28 mouse cellular contexts compared by ENCODE assay signal in genomic region chr1:24102579-24103149, GRCm38 (mm10). TPM values are rescaled to one million over a fixed set of nuclear protein-coding genes. Genes with fewer than 3 reads are reported as not detected.
DNase-seq lines count a peak whose midpoint lies in the region; ATAC-seq and TF ChIP-seq lines count a peak whose summit lies in the region.
"Had no signal": no experiment of that assay in that cellular context is flagged by ENCODE, and none has a peak within 500 bp of the region (broad histone marks: within the 10 kb centered on the region; RNA-seq: fewer than 3 reads in every experiment).

No protein-coding gene starts in this region.

- ATAC-seq in embryonic facial prominence, embryonic 14.5 days (ENCODE audit: low read depth) = no peak
- peak; percentile 29; the same call in 1 of the 2 replicates for ATAC-seq in embryonic facial prominence, embryonic 15.5 days (ENCODE audit: insufficient number of reproducible peaks, low FRiP score, low TSS enrichment, low read depth)
- peak; percentile 42 for ATAC-seq in intestine, postnatal 0 days
- ATAC-seq in stomach, embryonic 16.5 days (ENCODE audit: insufficient read depth, low FRiP score) = no peak
- ATAC-seq: midbrain, embryonic 15.5 days had no signal

- WGBS in embryonic facial prominence, embryonic 14.5 days = 61% methylated on average over 10 of the region's 10 CpGs
- 70% methylated on average over 10 of the region's 10 CpGs for WGBS in embryonic facial prominence, embryonic 10.5 days
- 50% methylated on average over 10 of the region's 10 CpGs for WGBS in embryonic facial prominence, embryonic 15.5 days
- WGBS in intestine, postnatal 0 days = 62% methylated on average over 10 of the region's 10 CpGs
- WGBS in stomach, embryonic 16.5 days = 59% methylated on average over 10 of the region's 10 CpGs

- no peak for TF ChIP-seq CTCF in intestine, postnatal 0 days (IDR thresholded peaks at IDR 0.05; ENCODE audit: low read depth)

- H3K9ac ChIP-seq in embryonic facial prominence, embryonic 14.5 days (ENCODE audit: low read depth, low read length) = no peak overlapping the region
- H3K9ac ChIP-seq in embryonic facial prominence, embryonic 15.5 days = no peak overlapping the region
- no peak overlapping the region for H3K9ac ChIP-seq in intestine, postnatal 0 days (ENCODE audit: low read depth, low read length)
- H3K9ac ChIP-seq in stomach, embryonic 16.5 days (ENCODE audit: low read length) = no peak overlapping the region
- H3K9ac ChIP-seq: embryonic facial prominence, embryonic 13.5 days; forebrain, embryonic 12.5 days; heart, embryonic 12.5 days; hindbrain, embryonic 14.5 days; limb, embryonic 12.5 days; midbrain, embryonic 15.5 days had no signal

- peaks cover 16% of the 10 kb centered on the region for H3K4me1 ChIP-seq in embryonic facial prominence, embryonic 14.5 days (ENCODE audit: control insufficient read depth, insufficient read depth, low read length)
- H3K4me1 ChIP-seq in embryonic facial prominence, embryonic 10.5 days = peaks cover 24% of the 10 kb centered on the region
- H3K4me1 ChIP-seq in embryonic facial prominence, embryonic 15.5 days = 0 out of 2 replicates have a peak, but pooled peaks cover 3% of the 10 kb centered on the region
- H3K4me1 ChIP-seq in intestine, postnatal 0 days (replicated peaks; ENCODE audit: control insufficient read depth, insufficient read depth, low read length) = no peaks in the 10 kb centered on the region
- peaks cover 3% of the 10 kb centered on the region; the same call in 1 of the 2 replicates for H3K4me1 ChIP-seq in stomach, embryonic 16.5 days (ENCODE audit: control insufficient read depth, insufficient read depth, low read length)

- H3K36me3 ChIP-seq in embryonic facial prominence, embryonic 14.5 days (ENCODE audit: control insufficient read depth, insufficient read depth, low read length) = no peaks in the 10 kb centered on the region
- no peaks in the 10 kb centered on the region for H3K36me3 ChIP-seq in embryonic facial prominence, embryonic 10.5 days (replicated peaks)
- no peaks in the 10 kb centered on the region for H3K36me3 ChIP-seq in embryonic facial prominence, embryonic 15.5 days
- H3K36me3 ChIP-seq in intestine, postnatal 0 days (ENCODE audit: control insufficient read depth, insufficient read depth) = no peaks in the 10 kb centered on the region
- H3K36me3 ChIP-seq in stomach, embryonic 16.5 days (ENCODE audit: control insufficient read depth, insufficient read depth, low read length) = no peaks in the 10 kb centered on the region
- H3K36me3 ChIP-seq: embryonic facial prominence, embryonic 13.5 days; forebrain, embryonic 12.5 days; heart, embryonic 12.5 days; limb, embryonic 12.5 days; midbrain, embryonic 15.5 days had no signal

- H3K27ac ChIP-seq in embryonic facial prominence, embryonic 14.5 days (replicated peaks; ENCODE audit: low read depth, low read length) = no peak overlapping the region
- no peak overlapping the region for H3K27ac ChIP-seq in embryonic facial prominence, embryonic 10.5 days (replicated peaks)
- no peak overlapping the region for H3K27ac ChIP-seq in embryonic facial prominence, embryonic 15.5 days (replicated peaks)
- H3K27ac ChIP-seq in intestine, postnatal 0 days (ENCODE audit: low read depth, low read length) = peak overlapping the region; percentile 62
- 0 out of 2 replicates have a peak overlapping the region, but pooled peaks have one; percentile 52 for H3K27ac ChIP-seq in stomach, embryonic 16.5 days (ENCODE audit: low read length)
- H3K27ac ChIP-seq: embryonic facial prominence, embryonic 13.5 days; forebrain, embryonic 12.5 days; hindbrain, embryonic 14.5 days; kidney, postnatal 0 days; limb, embryonic 12.5 days; midbrain, embryonic 15.5 days had no signal

- no peak overlapping the region for H3K4me3 ChIP-seq in embryonic facial prominence, embryonic 14.5 days (ENCODE audit: low read depth, low read length)
- H3K4me3 ChIP-seq in embryonic facial prominence, embryonic 10.5 days = no peak overlapping the region
- no peak overlapping the region for H3K4me3 ChIP-seq in embryonic facial prominence, embryonic 15.5 days (replicated peaks)
- H3K4me3 ChIP-seq in intestine, postnatal 0 days (ENCODE audit: low read depth, low read length) = no peak overlapping the region
- no peak overlapping the region for H3K4me3 ChIP-seq in stomach, embryonic 16.5 days (replicated peaks; ENCODE audit: low read length)
- H3K4me3 ChIP-seq: embryonic facial prominence, embryonic 13.5 days; forebrain, embryonic 12.5 days; heart, embryonic 12.5 days; limb, embryonic 12.5 days; midbrain, embryonic 15.5 days had no signal

- peak; percentile 55 for DNase-seq in embryonic facial prominence, embryonic 14.5 days (ENCODE audit: low spot score)
- no peak for DNase-seq in embryonic facial prominence, embryonic 10.5 days (ENCODE audit: low spot score)
- DNase-seq in urinary bladder, adult 18-20 months (ENCODE audit: low spot score in 2 of 2) = no peak
- DNase-seq in cerebellum, postnatal 25 days = no peak
- DNase-seq in cerebellum, adult 9-11 months = no peak
- DNase-seq: adrenal gland, postnatal 25 days; cerebellum, adult 18-20 months; cerebellum, postnatal 36 days; embryo, embryonic 11 days; gastrocnemius, postnatal 10 days; heart, adult 18-20 months; heart, postnatal 4 days; kidney, adult 2 months; lung, postnatal 4 days; right cerebral cortex, postnatal 25 days; spleen, adult 18-20 months; thymus, postnatal 14 days had no signal

- no peaks in the 10 kb centered on the region for H3K27me3 ChIP-seq in embryonic facial prominence, embryonic 14.5 days (replicated peaks; ENCODE audit: control insufficient read depth, insufficient read depth, low read length)
- no peaks in the 10 kb centered on the region for H3K27me3 ChIP-seq in embryonic facial prominence, embryonic 10.5 days (replicated peaks; ENCODE audit: low read depth, poor library complexity, severe bottlenecking)
- no peaks in the 10 kb centered on the region for H3K27me3 ChIP-seq in embryonic facial prominence, embryonic 15.5 days
- no peaks in the 10 kb centered on the region for H3K27me3 ChIP-seq in intestine, postnatal 0 days (replicated peaks; ENCODE audit: control insufficient read depth, insufficient read depth, low read length)
- no peaks in the 10 kb centered on the region for H3K27me3 ChIP-seq in stomach, embryonic 16.5 days (ENCODE audit: control insufficient read depth, insufficient read depth, low read length)
- H3K27me3 ChIP-seq: embryonic facial prominence, embryonic 13.5 days; forebrain, embryonic 12.5 days; heart, embryonic 12.5 days; limb, embryonic 12.5 days; midbrain, embryonic 15.5 days had no signal

- H3K9me3 ChIP-seq in embryonic facial prominence, embryonic 14.5 days (ENCODE audit: control insufficient read depth, low read length) = no peaks in the 10 kb centered on the region
- H3K9me3 ChIP-seq in embryonic facial prominence, embryonic 10.5 days = no peaks in the 10 kb centered on the region
- no peaks in the 10 kb centered on the region for H3K9me3 ChIP-seq in embryonic facial prominence, embryonic 15.5 days (replicated peaks)
- H3K9me3 ChIP-seq in intestine, postnatal 0 days (ENCODE audit: control insufficient read depth) = no peaks in the 10 kb centered on the region
- H3K9me3 ChIP-seq in stomach, embryonic 16.5 days (replicated peaks; ENCODE audit: control insufficient read depth, low read length) = no peaks in the 10 kb centered on the region
- H3K9me3 ChIP-seq: embryonic facial prominence, embryonic 13.5 days; forebrain, embryonic 12.5 days; heart, embryonic 12.5 days; limb, embryonic 12.5 days; midbrain, embryonic 15.5 days had no signal

- H3K4me2 ChIP-seq in embryonic facial prominence, embryonic 14.5 days (ENCODE audit: low read depth, low read length) = no peak overlapping the region
- H3K4me2 ChIP-seq in embryonic facial prominence, embryonic 15.5 days (replicated peaks) = no peak overlapping the region
- H3K4me2 ChIP-seq in intestine, postnatal 0 days (replicated peaks; ENCODE audit: low read depth) = peak overlapping the region; percentile 37
- no peak overlapping the region for H3K4me2 ChIP-seq in stomach, embryonic 16.5 days (ENCODE audit: low read depth, low read length)
- H3K4me2 ChIP-seq: embryonic facial prominence, embryonic 13.5 days; forebrain, embryonic 12.5 days; heart, embryonic 12.5 days; hindbrain, embryonic 14.5 days; limb, embryonic 12.5 days; liver, embryonic 11.5 days; midbrain, embryonic 15.5 days had no signal

RNA-seq across cellular contexts. Expression of gene Fam135a, which starts 2.5 kb away (rescaled TPM):
- polyA plus RNA-seq in embryonic facial prominence, embryonic 14.5 days (2014; fragmentation: Nextera tagmentation; extraction: Ambion mirVana) = 25.5 and 27.8 TPM in 2 replicates
- polyA plus RNA-seq in embryonic facial prominence, embryonic 10.5 days (2016; fragmentation: Nextera tagmentation; extraction: Ambion mirVana) = 43.6 and 46.5 TPM in 2 replicates
- 33.7 and 37.7 TPM in 2 replicates for polyA plus RNA-seq in embryonic facial prominence, embryonic 15.5 days (2015; fragmentation: Nextera tagmentation; extraction: Ambion mirVana)
- polyA plus RNA-seq in intestine, postnatal 0 days (2015; fragmentation: Nextera tagmentation; extraction: Ambion mirVana) = 20.8 and 25.0 TPM in 2 replicates
- polyA plus RNA-seq in stomach, embryonic 16.5 days (2015; fragmentation: Nextera tagmentation; extraction: Ambion mirVana) = 33.4 and 36.5 TPM in 2 replicates

Comparison
In these comparisons a context has a peak if more than half of its experiments do, and no peak if none do; other contexts are left out.
1. ATAC-seq: peak in embryonic facial prominence, embryonic 15.5 days (single experiment) and intestine, postnatal 0 days (single experiment); none in embryonic facial prominence, embryonic 14.5 days (single experiment) and stomach, embryonic 16.5 days (single experiment).
2. H3K27ac ChIP-seq: peak in intestine, postnatal 0 days (single experiment) and stomach, embryonic 16.5 days (single experiment); none in embryonic facial prominence, embryonic 14.5 days (single experiment), embryonic facial prominence, embryonic 10.5 days (single experiment) and embryonic facial prominence, embryonic 15.5 days (single experiment).